Mouse (Mus musculus): ENCODE measurements around the gene Gm3285. TPM values are rescaled to one million over a fixed set of nuclear protein-coding genes. Genes with fewer than 3 reads are reported as not detected.

The Gm3285 gene
- polyA plus RNA-seq, 1 experiment from 2014 or later, result not detected

GRCm38 (mm10) chr10:77900903-77901818 lies 39.4 kb downstream of the Gm3285 start:
- WGBS, result 85% methylated on average over 27 of the region's 27 CpGs
- H3K27me3 ChIP-seq, result peaks cover 8% of the 10 kb centered on the region
- H3K9me3 ChIP-seq, result no peaks in the 10 kb centered on the region
- H3K4me2 ChIP-seq, result peak overlapping the region; percentile 73
- peaks cover 23% of the 10 kb centered on the region for H3K4me1 ChIP-seq (replicated peaks)
- peak overlapping the region; percentile 81 for H3K9ac ChIP-seq
- no peak for ATAC-seq (ENCODE audit: low read depth)
- H3K4me3 ChIP-seq, result peak overlapping the region; percentile 62
- H3K36me3 ChIP-seq, result no peaks in the 10 kb centered on the region
- peak overlapping the region; percentile 64; the same call in 1 of the 2 replicates for H3K27ac ChIP-seq (replicated peaks)

GRCm38 (mm10) chr10:77901871-77902210 lies 40.1 kb downstream of the Gm3285 start:
- 2% methylated on average over 14 of the region's 14 CpGs for WGBS
- Histone ChIP-seq H3K27me3 (peaks cover 8% of the 10 kb centered on the region), H3K27ac (replicated peaks) (peak overlapping the region; percentile 64), H3K4me2 (peak overlapping the region; percentile 73), H3K9me3 (no peaks in the 10 kb centered on the region), H3K4me3 (peak overlapping the region; percentile 62), H3K36me3 (no peaks in the 10 kb centered on the region), H3K4me1 (replicated peaks) (peaks cover 23% of the 10 kb centered on the region), H3K9ac (peak overlapping the region; percentile 81)
- peak; percentile 52 for ATAC-seq (ENCODE audit: low read depth)

GRCm38 (mm10) chr10:77902211-77902893 lies 40.6 kb downstream of the Gm3285 start, which contains the start of gene Lrrc3:
Lrrc3 (minus strand) TSS chr10:77902536.
- peak within 1 kb of the TSS; percentile 62 for H3K4me3 ChIP-seq
- ATAC-seq (ENCODE audit: low read depth), result peak; percentile 80
- H3K27ac ChIP-seq (replicated peaks), result peak within 1 kb of the TSS; percentile 64
- H3K36me3 ChIP-seq, result no peaks in the 10 kb centered on the region
- peak within 1 kb of the TSS; percentile 73 for H3K4me2 ChIP-seq
- H3K27me3 ChIP-seq, result peaks cover 8% of the 10 kb centered on the region
- WGBS, result under 1% methylated on average over 44 of the region's 46 CpGs
- H3K9me3 ChIP-seq, result no peaks in the 10 kb centered on the region
- H3K4me1 ChIP-seq (replicated peaks), result peaks cover 23% of the 10 kb centered on the region
- H3K9ac ChIP-seq, result peak within 1 kb of the TSS; percentile 81

- H3K27me3 ChIP-seq, result peaks cover 8% of the 10 kb centered on the region
- whole genome bisulfite sequencing, result 7% methylated on average over 34 of the region's 35 CpGs
- H3K27ac ChIP-seq (replicated peaks), result peak overlapping the region; percentile 35; the same call in 1 of the 2 replicates
- peaks cover 23% of the 10 kb centered on the region for H3K4me1 ChIP-seq (replicated peaks)
- peak overlapping the region; percentile 62 for H3K4me3 ChIP-seq
- peak; percentile 93 for ATAC-seq (ENCODE audit: low read depth)
- H3K4me2 ChIP-seq, result peak overlapping the region; percentile 73
- no peaks in the 10 kb centered on the region for H3K9me3 ChIP-seq
- no peaks in the 10 kb centered on the region for H3K36me3 ChIP-seq
- H3K9ac ChIP-seq, result peak overlapping the region; percentile 81
Measured at GRCm38 (mm10) chr10:77902894-77903715, 41.3 kb downstream of the Gm3285 start.

Other genes starting within 250 kb of the Gm3285 start
- gene Ube2g2, start 239.7 kb upstream of the Gm3285 start, polyA plus RNA-seq (2015; fragmentation: Nextera tagmentation; extraction: Ambion mirVana), result 86.8 and 87.9 TPM in 2 replicates
- gene Tspear, start 175.4 kb upstream of the Gm3285 start, polyA plus RNA-seq (2015; fragmentation: Nextera tagmentation; extraction: Ambion mirVana), result 0.48 and 2.0 TPM in 2 replicates
- not detected in 2 replicates for gene Gm19402, start 171.2 kb upstream of the Gm3285 start, polyA plus RNA-seq (2015; fragmentation: Nextera tagmentation; extraction: Ambion mirVana)
- gene Gm9508, start 164.7 kb upstream of the Gm3285 start, polyA plus RNA-seq (2015; fragmentation: Nextera tagmentation; extraction: Ambion mirVana), result not detected in 2 replicates
- not detected in 2 replicates for gene Gm10272, start 155.3 kb upstream of the Gm3285 start, polyA plus RNA-seq (2015; fragmentation: Nextera tagmentation; extraction: Ambion mirVana)
- gene Gm10024, start 150.5 kb upstream of the Gm3285 start, polyA plus RNA-seq (2015; fragmentation: Nextera tagmentation; extraction: Ambion mirVana), result not detected in 2 replicates
- not detected in 2 replicates for gene Gm10142, start 146.2 kb upstream of the Gm3285 start, polyA plus RNA-seq (2015; fragmentation: Nextera tagmentation; extraction: Ambion mirVana)
- gene Krtap12-1, start 141.4 kb upstream of the Gm3285 start, polyA plus RNA-seq (2015; fragmentation: Nextera tagmentation; extraction: Ambion mirVana), result not detected in 2 replicates
- gene Gm10100, start 135.5 kb upstream of the Gm3285 start, polyA plus RNA-seq (2015; fragmentation: Nextera tagmentation; extraction: Ambion mirVana), result not detected in 2 replicates
- not detected in 2 replicates for gene Gm18596, start 119.3 kb upstream of the Gm3285 start, polyA plus RNA-seq (2015; fragmentation: Nextera tagmentation; extraction: Ambion mirVana)
- gene Gm9736, start 110.6 kb upstream of the Gm3285 start, polyA plus RNA-seq (2015; fragmentation: Nextera tagmentation; extraction: Ambion mirVana), result not detected in 2 replicates
- gene Gm3233, start 102.3 kb upstream of the Gm3285 start, polyA plus RNA-seq (2015; fragmentation: Nextera tagmentation; extraction: Ambion mirVana), result not detected in 2 replicates
- gene Gm3238, start 90.7 kb upstream of the Gm3285 start, polyA plus RNA-seq (2015; fragmentation: Nextera tagmentation; extraction: Ambion mirVana), result not detected in 2 replicates
- gene Gm7138, start 85.0 kb upstream of the Gm3285 start, polyA plus RNA-seq (2015; fragmentation: Nextera tagmentation; extraction: Ambion mirVana), result not detected in 2 replicates
- not detected in 2 replicates for gene Gm3250, start 79.4 kb upstream of the Gm3285 start, polyA plus RNA-seq (2015; fragmentation: Nextera tagmentation; extraction: Ambion mirVana)
- gene Gm7137, start 73.8 kb upstream of the Gm3285 start, polyA plus RNA-seq (2015; fragmentation: Nextera tagmentation; extraction: Ambion mirVana), result not detected in 2 replicates
- not detected in 2 replicates for gene Gm9639, start 66.9 kb upstream of the Gm3285 start, polyA plus RNA-seq (2015; fragmentation: Nextera tagmentation; extraction: Ambion mirVana)
- gene Gm19668, start 62.8 kb upstream of the Gm3285 start, polyA plus RNA-seq (2015; fragmentation: Nextera tagmentation; extraction: Ambion mirVana), result not detected in 2 replicates
- gene Gm9507, start 50.1 kb upstream of the Gm3285 start, polyA plus RNA-seq (2015; fragmentation: Nextera tagmentation; extraction: Ambion mirVana), result not detected in 2 replicates
- gene Gm2696, start 47.3 kb upstream of the Gm3285 start, polyA plus RNA-seq (2015; fragmentation: Nextera tagmentation; extraction: Ambion mirVana), result not detected in 2 replicates
- not detected in 2 replicates for gene Krtap10-4, start 34.9 kb upstream of the Gm3285 start, polyA plus RNA-seq (2015; fragmentation: Nextera tagmentation; extraction: Ambion mirVana)
- not detected in 2 replicates for gene Krtap10-10, start 26.0 kb upstream of the Gm3285 start, polyA plus RNA-seq (2015; fragmentation: Nextera tagmentation; extraction: Ambion mirVana)
- gene Gm36176, start 15.2 kb upstream of the Gm3285 start, polyA plus RNA-seq (2015; fragmentation: Nextera tagmentation; extraction: Ambion mirVana), result not detected in 2 replicates
- not detected in 2 replicates for gene Gm10318, start 9.1 kb upstream of the Gm3285 start, polyA plus RNA-seq (2015; fragmentation: Nextera tagmentation; extraction: Ambion mirVana)
- gene Lrrc3, start 40.6 kb downstream of the Gm3285 start, polyA plus RNA-seq (2015; fragmentation: Nextera tagmentation; extraction: Ambion mirVana), result 11.5 and 12.1 TPM in 2 replicates
- gene Trpm2, start 108.6 kb downstream of the Gm3285 start, polyA plus RNA-seq (2015; fragmentation: Nextera tagmentation; extraction: Ambion mirVana), result 4.1 and 4.9 TPM in 2 replicates
- 36.8 and 37.4 TPM in 2 replicates for gene 1810043G02Rik, start 116.5 kb downstream of the Gm3285 start, polyA plus RNA-seq (2015; fragmentation: Nextera tagmentation; extraction: Ambion mirVana)
- gene Pfkl, start 148.1 kb downstream of the Gm3285 start, polyA plus RNA-seq (2015; fragmentation: Nextera tagmentation; extraction: Ambion mirVana), result 90.8 and 99.0 TPM in 2 replicates
- gene Dnmt3l, start 180.0 kb downstream of the Gm3285 start, polyA plus RNA-seq (2015; fragmentation: Nextera tagmentation; extraction: Ambion mirVana), result not detected in 2 replicates
- gene Aire, start 181.6 kb downstream of the Gm3285 start, polyA plus RNA-seq (2015; fragmentation: Nextera tagmentation; extraction: Ambion mirVana), result 0.10 and 0.18 TPM in 2 replicates
- 0.75 and 0.77 TPM in 2 replicates for gene Icosl, start 207.3 kb downstream of the Gm3285 start, polyA plus RNA-seq (2015; fragmentation: Nextera tagmentation; extraction: Ambion mirVana)

All from neural tube, embryonic 13.5 days (tissue).